Mouse (Mus musculus): ENCODE measurements around the gene Fam19a3.

Fam19a3 gene

GRCm38 (mm10) chr3:104792360-104793270 is 11.0 kb upstream of the Fam19a3 start:
- DNase-seq (ENCODE audit: extremely low read depth, insufficient read length, low spot score) = no peak

- no peak for DNase-seq (ENCODE audit: extremely low read depth, insufficient read length, low spot score)
These were observed 10.0 kb upstream of the Fam19a3 start for GRCm38 (mm10) chr3:104791671-104792070.

- no peak for DNase-seq (ENCODE audit: extremely low read depth, insufficient read length, low spot score)
These were observed 9.4 kb upstream of the Fam19a3 start for GRCm38 (mm10) chr3:104791017-104791416.

- peak; percentile 80 for DNase-seq (ENCODE audit: extremely low read depth, insufficient read length, low spot score)
These were observed 8.8 kb upstream of the Fam19a3 start for GRCm38 (mm10) chr3:104790401-104790937.

- peak; percentile 74 for DNase-seq (ENCODE audit: extremely low read depth, insufficient read length, low spot score)
These were observed 8.2 kb upstream of the Fam19a3 start for GRCm38 (mm10) chr3:104789822-104790221.

- no peak for DNase-seq (ENCODE audit: extremely low read depth, insufficient read length, low spot score)
These were observed 7.6 kb upstream of the Fam19a3 start for GRCm38 (mm10) chr3:104789312-104789605.

GRCm38 (mm10) chr3:104788561-104789311 is 7.1 kb upstream of the Fam19a3 start:
- peak; percentile 88 for DNase-seq (ENCODE audit: extremely low read depth, insufficient read length, low spot score)

GRCm38 (mm10) chr3:104788075-104788474 is 6.4 kb upstream of the Fam19a3 start, which contains the start of gene Rhoc:
Gene Rhoc (plus strand): TSS chr3:104788375.
- DNase-seq (ENCODE audit: extremely low read depth, insufficient read length, low spot score) = no peak

GRCm38 (mm10) chr3:104785284-104785683 is 3.6 kb upstream of the Fam19a3 start:
- DNase-seq (ENCODE audit: extremely low read depth, insufficient read length, low spot score) = no peak

- DNase-seq (ENCODE audit: extremely low read depth, insufficient read length, low spot score) = no peak
These were observed 2.4 kb upstream of the Fam19a3 start for GRCm38 (mm10) chr3:104783971-104784500.

- no peak for DNase-seq (ENCODE audit: extremely low read depth, insufficient read length, low spot score)
These were observed 531 bp upstream of the Fam19a3 start for GRCm38 (mm10) chr3:104782061-104782681.

GRCm38 (mm10) chr3:104780561-104781420 is 849 bp downstream of the Fam19a3 start, which contains the start of gene Ppm1j:
Gene Ppm1j (plus strand): TSS chr3:104781056.
- DNase-seq (ENCODE audit: extremely low read depth, insufficient read length, low spot score) = no peak

GRCm38 (mm10) chr3:104779949-104780348 is 1.7 kb downstream of the Fam19a3 start:
- DNase-seq (ENCODE audit: extremely low read depth, insufficient read length, low spot score) = no peak

GRCm38 (mm10) chr3:104777342-104777741 is 4.3 kb downstream of the Fam19a3 start:
- DNase-seq (ENCODE audit: extremely low read depth, insufficient read length, low spot score) = no peak

- DNase-seq (ENCODE audit: extremely low read depth, insufficient read length, low spot score) = no peak
These were observed 8.3 kb downstream of the Fam19a3 start for GRCm38 (mm10) chr3:104773301-104773700.

- no peak for DNase-seq (ENCODE audit: extremely low read depth, insufficient read length, low spot score)
These were observed 10.2 kb downstream of the Fam19a3 start for GRCm38 (mm10) chr3:104771460-104771859.

- no peak for DNase-seq (ENCODE audit: extremely low read depth, insufficient read length, low spot score)
These were observed 10.7 kb downstream of the Fam19a3 start for GRCm38 (mm10) chr3:104770918-104771317.

- DNase-seq (ENCODE audit: extremely low read depth, insufficient read length, low spot score) = no peak
These were observed 11.6 kb downstream of the Fam19a3 start for GRCm38 (mm10) chr3:104770035-104770434.

- no peak for DNase-seq (ENCODE audit: extremely low read depth, insufficient read length, low spot score)
These were observed 12.5 kb downstream of the Fam19a3 start for GRCm38 (mm10) chr3:104769135-104769534.

- DNase-seq (ENCODE audit: extremely low read depth, insufficient read length, low spot score) = no peak
These were observed 13.9 kb downstream of the Fam19a3 start for GRCm38 (mm10) chr3:104767716-104768115.

Data from 3134 (cell line).